Mouse (Mus musculus) B cell, adult 2 months (primary cell): ENCODE data around the gene Vps41.

Source experiments
- DNase-seq, 2 experiments: peaks; one replicate each; pipeline ENCODE4 v3.0.0; 2022

The Vps41 gene

GRCm38 (mm10) chr13:18797555-18797954, 80.5 kb downstream of the Vps41 start:
- DNase-seq, result no peak

GRCm38 (mm10) chr13:18800434-18800833, 83.3 kb downstream of the Vps41 start:
- no peak for DNase-seq

GRCm38 (mm10) chr13:18809465-18809864, 92.4 kb downstream of the Vps41 start:
- no peak for DNase-seq

GRCm38 (mm10) chr13:18809978-18810675, 93.0 kb downstream of the Vps41 start:
- peak; percentile 72 to 73 for DNase-seq

GRCm38 (mm10) chr13:18824420-18825123, 107.5 kb downstream of the Vps41 start:
- DNase-seq, result no peak

GRCm38 (mm10) chr13:18827029-18827428, 109.9 kb downstream of the Vps41 start:
- DNase-seq, result no peak

GRCm38 (mm10) chr13:18830486-18830885, 113.4 kb downstream of the Vps41 start:
- DNase-seq, result no peak

- no peak for DNase-seq
Observed at GRCm38 (mm10) chr13:18839231-18839630, 122.1 kb downstream of the Vps41 start.

- no peak for DNase-seq
Observed at GRCm38 (mm10) chr13:18840366-18840765, 123.3 kb downstream of the Vps41 start.

GRCm38 (mm10) chr13:18841019-18841418, 123.9 kb downstream of the Vps41 start:
- no peak for DNase-seq

- no peak for DNase-seq
Observed at GRCm38 (mm10) chr13:18841752-18842282, 124.7 kb downstream of the Vps41 start.

- no peak for DNase-seq
Observed at GRCm38 (mm10) chr13:18842556-18842955, 125.5 kb downstream of the Vps41 start.

- DNase-seq, result no peak
Observed at GRCm38 (mm10) chr13:18843546-18843945, 126.5 kb downstream of the Vps41 start.

GRCm38 (mm10) chr13:18847386-18847785, 130.3 kb downstream of the Vps41 start:
- DNase-seq, result no peak

GRCm38 (mm10) chr13:18849563-18849962, 132.5 kb downstream of the Vps41 start:
- DNase-seq, result no peak

- DNase-seq, result no peak
Observed at GRCm38 (mm10) chr13:18851182-18851581, 134.1 kb downstream of the Vps41 start.

GRCm38 (mm10) chr13:18852718-18853117, 135.6 kb downstream of the Vps41 start:
- DNase-seq, result no peak

- no peak for DNase-seq
Observed at GRCm38 (mm10) chr13:18856026-18856802, 139.1 kb downstream of the Vps41 start.

- DNase-seq, result no peak
Observed at GRCm38 (mm10) chr13:18858183-18858582, 141.1 kb downstream of the Vps41 start.

GRCm38 (mm10) chr13:18859389-18859788, 142.3 kb downstream of the Vps41 start:
- no peak for DNase-seq

GRCm38 (mm10) chr13:18868030-18868490, 151.0 kb downstream of the Vps41 start:
- no peak for DNase-seq

- no peak for DNase-seq
Observed at GRCm38 (mm10) chr13:18868825-18869224, 151.7 kb downstream of the Vps41 start.

GRCm38 (mm10) chr13:18875321-18875720, 158.2 kb downstream of the Vps41 start:
- DNase-seq, result no peak
